Mouse (Mus musculus) cerebral cortex, adult 2 months (tissue): Measurements from ENCODE around the gene Rassf10.

Experiments
- WGBS: fragments of 180-500 bp; shearing (Covaris S2); methylation state at CpG from one replicate; pipeline ENCODE4 v1.1.7; 2018; 5-methylcytosine and 5-hydroxymethylcytosine counted together

Gene Rassf10

GRCm38 (mm10) chr7:112957630-112958029 is 3.9 kb downstream of the Rassf10 start:
- 58% methylated on average over 6 of the region's 6 CpGs for WGBS

- 79% methylated on average over 6 of the region's 6 CpGs for WGBS
These were observed 12.6 kb downstream of the Rassf10 start for GRCm38 (mm10) chr7:112966382-112966781.

- WGBS, result 75% methylated on average over 3 of the region's 3 CpGs
These were observed 13.0 kb downstream of the Rassf10 start for GRCm38 (mm10) chr7:112966786-112967185.

- WGBS, result 61% methylated on average over 5 of the region's 5 CpGs
These were observed 29.6 kb downstream of the Rassf10 start for GRCm38 (mm10) chr7:112983316-112983715.

GRCm38 (mm10) chr7:112984704-112985577 is 31.2 kb downstream of the Rassf10 start:
- WGBS, result 76% methylated on average over 17 of the region's 17 CpGs

GRCm38 (mm10) chr7:112985578-112985949 is 31.8 kb downstream of the Rassf10 start:
- WGBS, result 79% methylated on average over 8 of the region's 8 CpGs

- WGBS, result 97% methylated on average over 5 of the region's 5 CpGs
These were observed 39.2 kb downstream of the Rassf10 start for GRCm38 (mm10) chr7:112992928-112993327.

- WGBS, result 84% methylated on average over 3 of the region's 3 CpGs
These were observed 49.9 kb downstream of the Rassf10 start for GRCm38 (mm10) chr7:113003565-113004255.

GRCm38 (mm10) chr7:113005726-113006125 is 52.0 kb downstream of the Rassf10 start:
- WGBS, result 98% methylated on average over 6 of the region's 6 CpGs
